Mouse (Mus musculus) testis, adult 2 months (tissue): Measurements from ENCODE around the gene Kif2a. TPM values are rescaled to one million over a fixed set of nuclear protein-coding genes. Genes with fewer than 3 reads are reported as not detected.

Experiments
- H3K27ac ChIP-seq: fragments of 200-500 bp; 2 replicates; pipeline ENCODE4 v1.5.1; 2012; ENCODE audit warnings: low read depth, low read length; ENCODE audit not compliant: control insufficient read depth, insufficient read depth
- H3K27me3 ChIP-seq: fragments of 200-500 bp; 2 replicates; pipeline ENCODE4 v1.6.1; 2012; ENCODE audit warnings: mild to moderate bottlenecking, low read length, moderate library complexity; ENCODE audit not compliant: control insufficient read depth, insufficient read depth
- H3K36me3 ChIP-seq: fragments of 200-500 bp; 2 replicates; pipeline ENCODE4 v1.6.1; 2012; ENCODE audit warnings: mild to moderate bottlenecking, low read length; ENCODE audit not compliant: control insufficient read depth, insufficient read depth
- H3K4me1 ChIP-seq: fragments of 200-500 bp; 2 replicates; pipeline ENCODE4 v1.6.1; 2012; ENCODE audit warnings: low read length; ENCODE audit not compliant: control insufficient read depth, insufficient read depth
- H3K4me3 ChIP-seq: fragments of 200-500 bp; 2 replicates; pipeline ENCODE4 v1.5.1; 2012; ENCODE audit warnings: low read depth, mild to moderate bottlenecking, low read length, moderate library complexity, mixed read lengths; ENCODE audit not compliant: control insufficient read depth
- CTCF ChIP-seq: fragments of 200-500 bp; IDR thresholded peaks from 2 replicates; pipeline ENCODE4 v1.5.1; 2012; ENCODE audit warnings: low read depth, mild to moderate bottlenecking, inconsistent platforms, low read length, moderate library complexity; ENCODE audit not compliant: control insufficient read depth, insufficient read depth, insufficient replicate concordance
- POLR2A ChIP-seq: fragments of 200-500 bp; IDR thresholded peaks from 2 replicates; pipeline ENCODE4 v1.6.1; 2012; ENCODE audit warnings: low read depth, mild to moderate bottlenecking, inconsistent platforms, low read length, moderate library complexity; ENCODE audit not compliant: control insufficient read depth
- polyA plus RNA-seq: library from polyadenylated mRNA; depleted of rRNA; stranded (reverse); fragments of >200 nt; gene quantifications from 2 replicates; pipeline ENCODE4 v1.2.3, GENCODE M21; 2012

The Kif2a gene
- polyA plus RNA-seq, 1 experiment = 54.9 TPM

GRCm38 (mm10) chr13:106945518-106945917 lies 76.4 kb downstream of the Kif2a start:
- H3K36me3 ChIP-seq = no peaks in the 10 kb centered on the region; the same call in 1 of the 2 replicates
- H3K27ac ChIP-seq = no peak overlapping the region
- TF ChIP-seq POLR2A (no peak), CTCF (no peak)

GRCm38 (mm10) chr13:106942721-106943120 lies 79.2 kb downstream of the Kif2a start:
- no peaks in the 10 kb centered on the region for H3K27me3 ChIP-seq
- TF ChIP-seq POLR2A = no peak
- TF ChIP-seq CTCF = no peak

More at GRCm38 (mm10) chr13:106945518-106945917, 76.4 kb downstream of the Kif2a start:
- H3K4me1 ChIP-seq = peaks cover 6% of the 10 kb centered on the region
- H3K4me3 ChIP-seq = peak overlapping the region; percentile 10
- no peaks in the 10 kb centered on the region for H3K27me3 ChIP-seq

GRCm38 (mm10) chr13:106941211-106941976 lies 80.5 kb downstream of the Kif2a start:
- Histone ChIP-seq H3K27ac (no peak overlapping the region), H3K36me3 (no peaks in the 10 kb centered on the region), H3K4me1 (peaks cover 6% of the 10 kb centered on the region), H3K4me3 (peak overlapping the region; percentile 42; the same call in 1 of the 2 replicates), H3K27me3 (no peaks in the 10 kb centered on the region)
- no peak for TF ChIP-seq POLR2A
- no peak for TF ChIP-seq CTCF

More at GRCm38 (mm10) chr13:106942721-106943120, 79.2 kb downstream of the Kif2a start:
- Histone ChIP-seq H3K27ac (no peak overlapping the region), H3K4me1 (peaks cover 6% of the 10 kb centered on the region), H3K4me3 (no peak overlapping the region), H3K36me3 (no peaks in the 10 kb centered on the region)

- H3K36me3 ChIP-seq = no peaks in the 10 kb centered on the region
- H3K27me3 ChIP-seq = no peaks in the 10 kb centered on the region
- no peaks in the 10 kb centered on the region; the same call in 1 of the 2 replicates for H3K4me1 ChIP-seq
- H3K4me3 ChIP-seq = peak overlapping the region; percentile 97
- peak overlapping the region; percentile 59 for H3K27ac ChIP-seq
- TF ChIP-seq CTCF (no peak), POLR2A (no peak)
These were observed 84.8 kb downstream of the Kif2a start for GRCm38 (mm10) chr13:106937138-106937472.

- TF ChIP-seq POLR2A = peak; percentile 81
- TF ChIP-seq CTCF = no peak
- no peaks in the 10 kb centered on the region for H3K27me3 ChIP-seq
- peak within 1 kb of the TSS; percentile 75 for H3K27ac ChIP-seq
- H3K36me3 ChIP-seq = no peaks in the 10 kb centered on the region
- H3K4me3 ChIP-seq = peak within 1 kb of the TSS; percentile 97
- H3K4me1 ChIP-seq = no peaks in the 10 kb centered on the region; the same call in 1 of the 2 replicates
These were observed 85.4 kb downstream of the Kif2a start, which contains the start of gene Ipo11 for GRCm38 (mm10) chr13:106936256-106937137. Gene Ipo11 (minus strand): TSS chr13:106936958.

GRCm38 (mm10) chr13:106935871-106936255 lies 86.1 kb downstream of the Kif2a start:
- Histone ChIP-seq H3K4me1 (no peaks in the 10 kb centered on the region; the same call in 1 of the 2 replicates), H3K27ac (no peak overlapping the region), H3K27me3 (no peaks in the 10 kb centered on the region), H3K4me3 (peak overlapping the region; percentile 97), H3K36me3 (no peaks in the 10 kb centered on the region)
- TF ChIP-seq CTCF (no peak), POLR2A (no peak)

- H3K4me1 ChIP-seq = no peaks in the 10 kb centered on the region
- TF ChIP-seq POLR2A (no peak), CTCF (no peak)
- no peak overlapping the region for H3K27ac ChIP-seq
- no peaks in the 10 kb centered on the region for H3K36me3 ChIP-seq
- no peaks in the 10 kb centered on the region for H3K27me3 ChIP-seq
- H3K4me3 ChIP-seq = no peak overlapping the region
These were observed 92.7 kb downstream of the Kif2a start for GRCm38 (mm10) chr13:106929201-106929600.
